Mouse (Mus musculus): ENCODE results near the gene Tmprss6. TPM values are rescaled to one million over a fixed set of nuclear protein-coding genes. Genes with fewer than 3 reads are reported as not detected.
A peak's percentile ranks its signal among the peaks of the same experiment; 100 is the strongest.

The Tmprss6 gene
- polyA plus RNA-seq (2015; fragmentation: Nextera tagmentation; extraction: Ambion mirVana): 0.28 and 0.61 TPM in 2 replicates

- Histone ChIP-seq H3K36me3 (replicated peaks) (no peaks in the 10 kb centered on the region), H3K27ac (no peak within 1 kb of the TSS), H3K4me1 (no peaks in the 10 kb centered on the region), H3K9ac (no peak within 1 kb of the TSS), H3K27me3 (replicated peaks) (0 out of 2 replicates have a peak, but pooled peaks cover 3% of the 10 kb centered on the region), H3K4me3 (no peak within 1 kb of the TSS), H3K4me2 (no peak within 1 kb of the TSS), H3K9me3 (no peaks in the 10 kb centered on the region)
- ATAC-seq (replicated peaks): no peak
- WGBS: 81% methylated on average over 7 of the region's 7 CpGs
Measured at GRCm38 (mm10) chr15:78468379-78468937, at the start of gene Tmprss6. Gene Tmprss6 (minus strand): TSS chr15:78468634.

DNA sequence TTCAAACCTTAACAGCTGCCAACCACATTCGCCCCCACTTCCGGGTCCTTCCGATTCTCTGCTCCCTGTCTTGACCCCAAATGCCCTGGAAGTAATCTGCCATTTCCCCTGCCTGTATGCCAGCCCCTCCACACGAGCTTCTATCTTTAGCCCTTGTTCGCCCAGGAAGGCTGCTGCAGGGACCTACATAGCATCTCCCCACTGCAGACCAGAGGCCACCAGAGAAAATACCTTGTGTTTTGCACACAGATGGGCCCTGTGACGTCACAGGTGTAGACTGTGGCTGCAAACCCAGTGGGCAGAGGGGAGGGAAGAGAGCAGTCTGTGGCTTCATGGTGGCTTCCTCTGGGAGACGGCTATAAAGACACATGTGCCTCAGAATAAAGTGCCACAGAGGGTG is 49.8 kb upstream of the Tmprss6 start:
- 74% methylated on average over 7 of the region's 7 CpGs for WGBS
- ATAC-seq (replicated peaks): no peak
- no peak overlapping the region for H3K4me3 ChIP-seq

GRCm38 (mm10) chr15:78515759-78516158 is 47.3 kb upstream of the Tmprss6 start:
- 87% methylated on average over 6 of the region's 6 CpGs for WGBS
- no peaks in the 10 kb centered on the region for H3K36me3 ChIP-seq (replicated peaks)
- H3K4me3 ChIP-seq: no peak overlapping the region
- no peak for ATAC-seq (replicated peaks)
- H3K4me2 ChIP-seq: no peak overlapping the region
- H3K27ac ChIP-seq: no peak overlapping the region
- H3K9me3 ChIP-seq: no peaks in the 10 kb centered on the region
- H3K9ac ChIP-seq: no peak overlapping the region
- no peaks in the 10 kb centered on the region for H3K4me1 ChIP-seq
- no peaks in the 10 kb centered on the region for H3K27me3 ChIP-seq (replicated peaks)

More for the DNA sequence above, 49.8 kb upstream of the Tmprss6 start:
- no peak overlapping the region for H3K9ac ChIP-seq
- no peaks in the 10 kb centered on the region for H3K9me3 ChIP-seq
- no peak overlapping the region for H3K4me2 ChIP-seq
- no peaks in the 10 kb centered on the region for H3K4me1 ChIP-seq
- H3K36me3 ChIP-seq (replicated peaks): no peaks in the 10 kb centered on the region
- H3K27ac ChIP-seq: no peak overlapping the region
- H3K27me3 ChIP-seq (replicated peaks): no peaks in the 10 kb centered on the region

GRCm38 (mm10) chr15:78514393-78515146 is 46.1 kb upstream of the Tmprss6 start:
- Histone ChIP-seq H3K4me1 (peaks cover 6% of the 10 kb centered on the region), H3K9ac (no peak overlapping the region), H3K4me3 (no peak overlapping the region), H3K9me3 (no peaks in the 10 kb centered on the region), H3K36me3 (replicated peaks) (no peaks in the 10 kb centered on the region), H3K27me3 (replicated peaks) (no peaks in the 10 kb centered on the region), H3K4me2 (no peak overlapping the region), H3K27ac (no peak overlapping the region)
- no peak for ATAC-seq (replicated peaks)
- 34% methylated on average over 7 of the region's 7 CpGs for WGBS

- 91% methylated on average over 14 of the region's 14 CpGs for WGBS
- peaks cover 6% of the 10 kb centered on the region for H3K4me1 ChIP-seq
- H3K9me3 ChIP-seq: no peaks in the 10 kb centered on the region
- H3K9ac ChIP-seq: no peak overlapping the region
- no peak overlapping the region for H3K27ac ChIP-seq
- no peak overlapping the region for H3K4me3 ChIP-seq
- no peaks in the 10 kb centered on the region for H3K36me3 ChIP-seq (replicated peaks)
- H3K4me2 ChIP-seq: no peak overlapping the region
- ATAC-seq (replicated peaks): no peak
- no peaks in the 10 kb centered on the region for H3K27me3 ChIP-seq (replicated peaks)
Measured at GRCm38 (mm10) chr15:78513019-78513418, 44.6 kb upstream of the Tmprss6 start.

- H3K4me1 ChIP-seq: peaks cover 6% of the 10 kb centered on the region
- WGBS: 88% methylated on average over 7 of the region's 7 CpGs
- no peak overlapping the region for H3K4me3 ChIP-seq
- no peak overlapping the region for H3K9ac ChIP-seq
- no peak overlapping the region for H3K4me2 ChIP-seq
- no peaks in the 10 kb centered on the region for H3K36me3 ChIP-seq (replicated peaks)
- H3K27ac ChIP-seq: no peak overlapping the region
- H3K9me3 ChIP-seq: no peaks in the 10 kb centered on the region
- H3K27me3 ChIP-seq (replicated peaks): no peaks in the 10 kb centered on the region
- no peak for ATAC-seq (replicated peaks)
Measured at GRCm38 (mm10) chr15:78511951-78512350, 43.5 kb upstream of the Tmprss6 start.

GRCm38 (mm10) chr15:78510736-78511135 is 42.3 kb upstream of the Tmprss6 start:
- no peaks in the 10 kb centered on the region for H3K27me3 ChIP-seq (replicated peaks)
- no peaks in the 10 kb centered on the region for H3K9me3 ChIP-seq
- H3K36me3 ChIP-seq (replicated peaks): no peaks in the 10 kb centered on the region
- H3K27ac ChIP-seq: no peak overlapping the region
- no peak overlapping the region for H3K4me2 ChIP-seq
- ATAC-seq (replicated peaks): no peak
- no peak overlapping the region for H3K4me3 ChIP-seq
- no peak overlapping the region for H3K9ac ChIP-seq
- H3K4me1 ChIP-seq: peaks cover 6% of the 10 kb centered on the region
- WGBS: 95% methylated on average over 6 of the region's 6 CpGs

DNA sequence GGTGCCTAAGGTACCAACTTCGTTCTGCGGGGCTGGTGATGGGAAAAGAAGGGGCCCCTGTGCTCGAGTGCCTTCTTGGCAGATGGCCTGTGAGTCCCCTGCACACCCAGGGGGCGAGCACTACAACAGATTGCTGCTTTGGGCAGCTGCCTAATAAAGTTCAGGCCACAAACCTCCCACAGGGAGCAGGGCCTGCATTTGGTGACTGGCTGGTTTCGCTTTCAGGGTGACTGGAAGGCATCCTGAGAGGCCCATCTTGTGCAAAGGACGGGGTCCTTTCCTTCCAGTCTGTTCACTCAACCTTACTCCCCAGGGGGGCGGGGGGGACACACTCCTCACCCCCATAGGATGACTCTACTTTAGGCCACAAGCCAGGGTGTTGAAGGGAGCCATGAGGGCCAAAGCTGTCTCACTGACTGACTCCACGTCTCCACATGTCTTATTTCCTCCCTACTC is 41.7 kb upstream of the Tmprss6 start:
- no peak for ATAC-seq (replicated peaks)
- Histone ChIP-seq H3K36me3 (replicated peaks) (no peaks in the 10 kb centered on the region), H3K4me1 (peaks cover 6% of the 10 kb centered on the region), H3K4me3 (no peak overlapping the region), H3K27ac (no peak overlapping the region), H3K27me3 (replicated peaks) (no peaks in the 10 kb centered on the region), H3K9ac (no peak overlapping the region), H3K9me3 (no peaks in the 10 kb centered on the region), H3K4me2 (peak overlapping the region; percentile 4; the same call in 1 of the 2 replicates)
- whole genome bisulfite sequencing: 54% methylated on average over 8 of the region's 8 CpGs

- Histone ChIP-seq H3K9ac (no peak overlapping the region), H3K4me2 (peak overlapping the region; percentile 4; the same call in 1 of the 2 replicates)
Measured at GRCm38 (mm10) chr15:78509297-78509899, 41.0 kb upstream of the Tmprss6 start.

DNA sequence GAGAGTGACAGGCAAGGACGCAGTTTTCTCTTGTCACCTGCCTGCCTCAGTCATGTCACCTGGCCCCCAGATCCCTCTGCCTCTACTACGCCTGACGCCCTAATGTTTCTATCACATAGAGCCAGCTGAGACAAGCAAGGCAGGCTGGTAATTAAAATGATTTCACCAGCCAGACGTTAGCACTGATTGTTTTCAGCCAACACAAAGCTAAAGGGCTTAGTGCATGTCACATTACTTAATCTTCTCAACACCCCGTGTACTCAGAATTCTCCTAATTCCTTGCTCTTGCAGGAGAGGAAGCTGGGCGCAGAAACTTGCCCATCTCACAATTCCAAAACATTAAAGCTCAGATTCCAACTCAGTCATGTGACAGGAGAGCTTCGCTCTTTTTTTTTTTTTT is 40.0 kb upstream of the Tmprss6 start:
- H3K27me3 ChIP-seq (replicated peaks): no peaks in the 10 kb centered on the region
- no peak overlapping the region for H3K27ac ChIP-seq
- no peak for ATAC-seq (replicated peaks)
- no peaks in the 10 kb centered on the region for H3K36me3 ChIP-seq (replicated peaks)
- H3K9me3 ChIP-seq: no peaks in the 10 kb centered on the region
- no peak overlapping the region for H3K9ac ChIP-seq
- WGBS: 49% methylated on average over 7 of the region's 7 CpGs
- H3K4me1 ChIP-seq: peaks cover 6% of the 10 kb centered on the region
- H3K4me2 ChIP-seq: no peak overlapping the region
- no peak overlapping the region for H3K4me3 ChIP-seq

More at GRCm38 (mm10) chr15:78509297-78509899, 41.0 kb upstream of the Tmprss6 start:
- no peak for ATAC-seq (replicated peaks)
- Histone ChIP-seq H3K4me3 (no peak overlapping the region), H3K9me3 (no peaks in the 10 kb centered on the region), H3K36me3 (replicated peaks) (no peaks in the 10 kb centered on the region), H3K27ac (no peak overlapping the region), H3K4me1 (peaks cover 6% of the 10 kb centered on the region), H3K27me3 (replicated peaks) (no peaks in the 10 kb centered on the region)
- 48% methylated on average over 12 of the region's 12 CpGs for WGBS

- Histone ChIP-seq H3K4me1 (peaks cover 6% of the 10 kb centered on the region), H3K9me3 (no peaks in the 10 kb centered on the region), H3K27ac (no peak overlapping the region), H3K9ac (no peak overlapping the region), H3K4me3 (no peak overlapping the region), H3K36me3 (replicated peaks) (no peaks in the 10 kb centered on the region), H3K4me2 (no peak overlapping the region), H3K27me3 (replicated peaks) (no peaks in the 10 kb centered on the region)
- WGBS: 78% methylated on average over 3 of the region's 3 CpGs
- ATAC-seq (replicated peaks): no peak
Measured at GRCm38 (mm10) chr15:78505541-78505940, 37.1 kb upstream of the Tmprss6 start.

DNA sequence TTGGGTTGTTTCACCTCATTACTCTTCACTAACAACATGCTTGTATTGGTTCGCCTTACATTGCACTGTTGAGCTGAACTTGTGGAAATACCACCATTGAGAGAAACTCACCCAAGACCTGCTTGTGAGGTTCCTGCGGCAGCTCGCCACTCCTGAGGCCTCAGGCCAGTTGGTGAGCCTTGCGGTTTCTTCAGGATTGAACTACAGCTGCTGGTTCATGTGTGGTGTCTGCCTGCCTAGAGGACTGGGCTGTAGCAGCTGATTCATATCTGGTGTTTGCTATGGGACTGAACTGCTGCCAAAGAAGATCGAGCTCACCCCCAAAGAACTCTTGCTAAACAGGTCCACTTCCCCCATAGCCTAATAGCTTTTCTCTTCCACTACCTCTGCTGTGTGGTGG is 36.4 kb upstream of the Tmprss6 start:
- WGBS: 89% methylated on average over 5 of the region's 5 CpGs
- Histone ChIP-seq H3K4me1 (peaks cover 2% of the 10 kb centered on the region), H3K4me2 (no peak overlapping the region), H3K9ac (no peak overlapping the region), H3K36me3 (replicated peaks) (no peaks in the 10 kb centered on the region), H3K27me3 (replicated peaks) (no peaks in the 10 kb centered on the region), H3K27ac (no peak overlapping the region), H3K9me3 (no peaks in the 10 kb centered on the region), H3K4me3 (no peak overlapping the region)
- no peak for ATAC-seq (replicated peaks)
